Mouse (Mus musculus): ENCODE data around the gene Gm21866.
"Not testable (repeated sequence)": the region's sequence is repeated elsewhere in the genome, so short reads cannot be mapped to it uniquely, and the experiment has no call there.

Gm21866 gene

DNA sequence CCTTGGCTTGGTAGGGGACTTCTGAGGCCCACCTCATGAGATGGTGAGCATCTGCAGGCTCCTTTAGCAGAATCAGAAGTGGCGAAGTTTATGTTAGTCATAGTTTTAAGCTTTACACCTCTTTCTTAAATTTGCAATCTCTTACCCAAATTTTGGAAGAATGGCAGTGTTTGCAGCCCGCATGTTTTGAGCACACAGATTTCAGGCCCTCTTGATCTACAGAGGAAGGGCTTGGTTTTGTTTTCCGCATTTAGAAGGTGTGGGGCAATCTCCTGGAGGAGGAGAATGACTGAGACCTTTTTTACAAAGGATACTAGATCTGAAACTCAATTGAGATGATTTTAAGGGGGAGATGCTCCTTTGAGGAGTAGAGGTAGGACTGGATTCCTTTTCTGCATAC is at the start of gene Gm21866:
TSS of gene Gm21866 (minus strand) at position 101 of the 400 bp plus-strand sequence.
- not testable (repeated sequence) for DNase-seq (ENCODE audit: low read depth, low spot score)

DNA sequence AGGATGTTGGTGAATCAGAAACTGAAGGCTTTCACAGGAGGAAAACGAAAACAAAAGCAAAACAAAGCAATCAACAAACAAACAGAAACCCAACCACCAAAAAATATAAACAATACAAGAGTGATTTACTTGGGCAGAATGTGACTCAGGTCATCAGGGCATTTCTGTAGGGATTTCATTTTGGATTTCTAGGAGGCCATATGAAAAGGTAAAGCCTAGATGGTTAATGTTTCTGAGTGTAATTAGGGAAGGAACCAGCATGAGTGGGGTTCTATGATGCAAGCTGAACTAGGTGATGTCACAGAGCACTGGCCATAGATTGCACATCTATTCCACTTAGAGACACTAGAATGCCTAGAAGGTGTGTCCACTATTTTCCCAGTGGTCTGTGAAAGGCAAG is 28.3 kb upstream of the Gm21866 start, which contains the start of gene Gm20773:
TSS of gene Gm20773 (plus strand) at position 301 of the 400 bp plus-strand sequence.
- not testable (repeated sequence) for DNase-seq (ENCODE audit: low read depth, low spot score)

Data from retina, postnatal 7 days (tissue).